ENCODE assay signal across 23 mouse cellular contexts in genomic region chr13:89812169-89812568, GRCm38 (mm10).
DNase-seq lines count a peak whose midpoint lies in the region; ATAC-seq and TF ChIP-seq lines count a peak whose summit lies in the region.
"Had no signal": no experiment of that assay in that cellular context is flagged by ENCODE, and none has a peak within 500 bp of the region (broad histone marks: within the 10 kb centered on the region; RNA-seq: fewer than 3 reads in every experiment).

No protein-coding gene starts in this region.

- H3K4me1 ChIP-seq in liver, embryonic 12.5 days = peaks cover 17% of the 10 kb centered on the region; the same call in 1 of the 2 replicates
- H3K4me1 ChIP-seq in liver, embryonic 14.5 days (replicated peaks; ENCODE audit: control insufficient read depth in 2 of 2, insufficient read depth in 2 of 2, low read length in 1 of 2) = peaks cover 0 to 7% of the 10 kb centered on the region in 2 experiments; a peak in 1 of 4 replicates
- no peaks in the 10 kb centered on the region for H3K4me1 ChIP-seq in liver, embryonic 16.5 days (ENCODE audit: control insufficient read depth, low read depth, low read length)
- H3K4me1 ChIP-seq: embryonic facial prominence, embryonic 10.5 days; embryonic facial prominence, embryonic 12.5 days; forebrain, embryonic 13.5 days; forebrain, embryonic 15.5 days had no signal

- H3K9me3 ChIP-seq in liver, embryonic 12.5 days (replicated peaks) = no peaks in the 10 kb centered on the region
- H3K9me3 ChIP-seq in liver, embryonic 14.5 days (ENCODE audit: control insufficient read depth, low read length) = no peaks in the 10 kb centered on the region
- no peaks in the 10 kb centered on the region for H3K9me3 ChIP-seq in liver, embryonic 16.5 days (replicated peaks; ENCODE audit: control insufficient read depth, low read length)
- H3K9me3 ChIP-seq: embryonic facial prominence, embryonic 10.5 days; embryonic facial prominence, embryonic 12.5 days; forebrain, embryonic 13.5 days; forebrain, embryonic 15.5 days had no signal

- no peak for TF ChIP-seq CTCF in liver, embryonic 14.5 days (IDR thresholded peaks at IDR 0.05; ENCODE audit: low read depth)

- H3K9ac ChIP-seq in liver, embryonic 12.5 days = no peak overlapping the region
- H3K9ac ChIP-seq in liver, embryonic 14.5 days (replicated peaks) = no peak overlapping the region
- H3K9ac ChIP-seq in liver, embryonic 16.5 days (ENCODE audit: low read depth, low read length) = no peak overlapping the region
- H3K9ac ChIP-seq: embryonic facial prominence, embryonic 12.5 days; forebrain, embryonic 13.5 days; forebrain, embryonic 15.5 days; forebrain, postnatal 0 days had no signal

- TF ChIP-seq EP300 in liver, embryonic 14.5 days (IDR thresholded peaks at IDR 0.05; ENCODE audit: low read depth) = no peak

- H3K4me3 ChIP-seq in liver, embryonic 12.5 days = no peak overlapping the region
- no peak overlapping the region for H3K4me3 ChIP-seq in liver, embryonic 14.5 days (ENCODE audit: insufficient read depth in 1 of 2, low read depth in 2 of 2, low read length in 2 of 2)
- H3K4me3 ChIP-seq in liver, embryonic 16.5 days (ENCODE audit: low read depth, low read length) = no peak overlapping the region
- H3K4me3 ChIP-seq: embryonic facial prominence, embryonic 10.5 days; embryonic facial prominence, embryonic 12.5 days; forebrain, embryonic 13.5 days; forebrain, embryonic 15.5 days had no signal

- H3K27ac ChIP-seq in liver, embryonic 12.5 days = no peak overlapping the region
- no peak overlapping the region for H3K27ac ChIP-seq in liver, embryonic 14.5 days
- H3K27ac ChIP-seq in liver, embryonic 16.5 days (ENCODE audit: low read length) = no peak overlapping the region
- H3K27ac ChIP-seq: embryonic facial prominence, embryonic 10.5 days; embryonic facial prominence, embryonic 12.5 days; forebrain, embryonic 13.5 days; forebrain, embryonic 15.5 days had no signal

- H3K36me3 ChIP-seq in liver, embryonic 12.5 days = no peaks in the 10 kb centered on the region
- H3K36me3 ChIP-seq in liver, embryonic 14.5 days (replicated peaks; ENCODE audit: control insufficient read depth, insufficient read depth, low read depth) = no peaks in the 10 kb centered on the region
- H3K36me3 ChIP-seq in liver, embryonic 16.5 days (ENCODE audit: control insufficient read depth, insufficient read depth) = no peaks in the 10 kb centered on the region
- H3K36me3 ChIP-seq: embryonic facial prominence, embryonic 10.5 days; embryonic facial prominence, embryonic 12.5 days; forebrain, embryonic 15.5 days had no signal

- 45% methylated on average over 2 of the region's 2 CpGs for WGBS in liver, embryonic 12.5 days (ENCODE audit: insufficient replicate concordance)
- WGBS in liver, embryonic 14.5 days (ENCODE audit: insufficient replicate concordance) = 45% methylated on average over 2 of the region's 2 CpGs
- WGBS in liver, embryonic 16.5 days (ENCODE audit: insufficient replicate concordance) = 41% methylated on average over 2 of the region's 2 CpGs

- peak; percentile 81 for ATAC-seq in liver, embryonic 12.5 days
- ATAC-seq in liver, embryonic 14.5 days (ENCODE audit: insufficient read depth) = peak; percentile 80
- peak; percentile 68 for ATAC-seq in liver, embryonic 16.5 days (ENCODE audit: low read depth)
- ATAC-seq in megakaryocyte, adult 5-6 weeks (ENCODE audit: poor library complexity, severe bottlenecking) = no peak
- ATAC-seq: activated CD4-positive, CD25-positive, alpha-beta regulatory T cell, adult 4 months; forebrain, embryonic 13.5 days; forebrain, embryonic 15.5 days; forebrain, postnatal 0 days; Patski had no signal

- DNase-seq in liver = no peak
- peak; percentile 6 for DNase-seq in c-Kit-positive CD71-positive TER-119-positive erythroid progenitor cells, embryonic 14.5 days (ENCODE audit: low spot score)
- DNase-seq in liver, embryonic 14.5 days (ENCODE audit: low read depth in 3 of 3, low spot score in 3 of 3) = no peak
- DNase-seq in layer of hippocampus, adult 18-20 months (ENCODE audit: low spot score in 2 of 2) = no peak
- no peak for DNase-seq in right cerebral cortex, postnatal 25 days
- DNase-seq: adrenal gland, adult 2 months; adrenal gland, postnatal 10 days; adrenal gland, postnatal 25 days; cerebellum, adult 11-12 months; cerebellum, adult 2 months; cerebellum, adult 9-10 months; cerebellum, postnatal 10 days; cerebellum, postnatal 25 days; forebrain, postnatal 0 days had no signal

- H3K4me2 ChIP-seq in liver, embryonic 12.5 days = no peak overlapping the region; the same call in 1 of the 2 replicates
- H3K4me2 ChIP-seq in liver, embryonic 14.5 days (ENCODE audit: low read depth) = no peak overlapping the region
- peak overlapping the region; percentile 13; the same call in 1 of the 2 replicates for H3K4me2 ChIP-seq in liver, embryonic 16.5 days (ENCODE audit: low read depth, low read length)
- H3K4me2 ChIP-seq: embryonic facial prominence, embryonic 12.5 days; forebrain, embryonic 13.5 days; forebrain, embryonic 15.5 days had no signal

- H3K27me3 ChIP-seq in liver, embryonic 12.5 days (replicated peaks) = no peaks in the 10 kb centered on the region
- H3K27me3 ChIP-seq in liver, embryonic 14.5 days (ENCODE audit: control insufficient read depth, insufficient read depth, low read length) = no peaks in the 10 kb centered on the region
- H3K27me3 ChIP-seq in liver, embryonic 16.5 days (ENCODE audit: control insufficient read depth, insufficient read depth, low read depth, low read length) = no peaks in the 10 kb centered on the region
- H3K27me3 ChIP-seq: embryonic facial prominence, embryonic 12.5 days; forebrain, embryonic 13.5 days; forebrain, embryonic 15.5 days; Patski had no signal
